Mouse (Mus musculus) stomach, embryonic 14.5 days (tissue): ENCODE results near the gene Zbtb3. TPM values are rescaled to one million over a fixed set of nuclear protein-coding genes. Genes with fewer than 3 reads are reported as not detected.
A peak's percentile ranks its signal among the peaks of the same experiment; 100 is the strongest.

Experiments
- ATAC-seq: fragments of 200-750 bp; cut with Nextera tagmentation; 2 replicates; pipeline ENCODE4 v1.8.0; 2017; ENCODE audit warnings: low read depth, moderate TSS enrichment; ENCODE audit not compliant: insufficient number of reproducible peaks, insufficient read depth, low FRiP score
- H3K27ac ChIP-seq: fragments of 300-500 bp; sonication (generic); 2 replicates; pipeline ENCODE4 v1.5.1; 2014; ENCODE audit warnings: mild to moderate bottlenecking, low read length, moderate library complexity, mixed read lengths
- H3K27me3 ChIP-seq: fragments of 300-500 bp; sonication (generic); 2 replicates; pipeline ENCODE4 v1.6.1; 2014; ENCODE audit warnings: low read length, control low read depth, mixed read lengths; ENCODE audit not compliant: control insufficient read depth, insufficient read depth
- H3K36me3 ChIP-seq: fragments of 300-500 bp; sonication (generic); 2 replicates; pipeline ENCODE4 v1.6.1; 2014; ENCODE audit warnings: mild to moderate bottlenecking, control low read depth, low read length, moderate library complexity, mixed read lengths; ENCODE audit not compliant: control insufficient read depth, insufficient read depth
- H3K4me1 ChIP-seq: fragments of 300-500 bp; sonication (generic); 2 replicates; pipeline ENCODE4 v1.6.1; 2014; ENCODE audit warnings: low read length, control low read depth, mixed read lengths; ENCODE audit not compliant: control insufficient read depth, insufficient read depth
- H3K4me2 ChIP-seq: fragments of 300-500 bp; sonication (generic); replicated peaks from 2 replicates; pipeline ENCODE4 v1.6.1; 2014; ENCODE audit warnings: low read depth, low read length, control low read depth
- H3K4me3 ChIP-seq: fragments of 300-500 bp; sonication (generic); 2 replicates; pipeline ENCODE4 v1.5.1; 2014; ENCODE audit warnings: low read depth, low read length, control low read depth
- H3K9ac ChIP-seq: fragments of 300-500 bp; sonication (generic); replicated peaks from 2 replicates; pipeline ENCODE4 v1.6.1; 2014; ENCODE audit warnings: low read depth, mild to moderate bottlenecking, control low read depth, low read length, moderate library complexity, mixed read lengths
- H3K9me3 ChIP-seq: fragments of 300-500 bp; sonication (generic); 2 replicates; pipeline ENCODE4 v1.6.1; 2016; ENCODE audit warnings: low read depth, low read length, control low read depth; ENCODE audit not compliant: control insufficient read depth
- WGBS: fragments of 180-500 bp; shearing (Covaris S2); extraction: QIAGEN DNeasy Blood & Tissue Kit; methylation state at CpG from one replicate; pipeline ENCODE4 v1.1.7; 2014; 5-methylcytosine and 5-hydroxymethylcytosine counted together
- polyA plus RNA-seq: library from polyadenylated mRNA; unstranded; fragments of >200 nt; fragmentation: Nextera tagmentation; extraction: Ambion mirVana; gene quantifications from 2 replicates; pipeline ENCODE4 v1.2.1, GENCODE M21; 2014

Gene Zbtb3
- polyA plus RNA-seq, 1 experiment from 2014 or later = 5.2 TPM

DNA sequence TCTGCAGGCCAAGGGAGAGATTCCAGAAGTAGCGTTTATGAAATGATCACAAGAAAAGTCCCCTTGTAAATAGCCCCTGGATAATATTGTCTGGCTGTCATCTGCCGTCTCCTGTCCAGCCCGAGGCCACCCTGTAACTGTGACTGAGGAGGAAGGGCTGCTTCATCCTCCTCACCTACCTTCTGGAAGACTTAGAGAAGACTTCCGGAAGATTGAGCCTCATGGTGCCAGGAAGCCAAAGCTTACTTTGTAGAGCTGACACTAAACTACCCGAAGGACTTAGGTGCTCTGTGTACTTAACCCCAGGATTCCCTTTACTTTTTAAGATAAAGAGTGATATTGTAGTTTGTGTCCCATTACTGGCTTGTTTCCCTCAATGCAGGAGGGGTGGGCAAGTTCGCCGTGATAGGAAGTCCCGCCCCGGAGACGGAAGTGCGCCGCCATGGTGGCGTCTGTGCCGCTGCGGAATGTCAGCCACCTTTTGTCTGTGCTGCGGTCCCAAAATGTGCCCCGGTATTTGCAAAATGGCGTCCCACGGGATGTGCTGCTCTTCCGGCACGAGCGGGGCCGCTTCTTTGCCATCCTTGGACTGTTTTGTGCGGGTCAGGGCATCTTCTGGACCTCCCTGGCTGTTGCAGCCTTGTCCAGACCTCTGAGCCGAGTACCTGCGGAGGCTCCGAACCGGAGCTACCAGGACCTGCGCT, 31.6 kb upstream of the Zbtb3 start, which contains the start of gene Tmem223:
TSS of gene Tmem223 (plus strand) at position 430 of the 704 bp plus-strand sequence.
- ATAC-seq = peak; percentile 48
- Histone ChIP-seq H3K27me3 (no peaks in the 10 kb centered on the region), H3K9me3 (no peaks in the 10 kb centered on the region), H3K36me3 (peaks cover 51% of the 10 kb centered on the region), H3K4me1 (peaks cover 17% of the 10 kb centered on the region), H3K4me3 (peak within 1 kb of the TSS; percentile 76), H3K9ac (peak within 1 kb of the TSS; percentile 89), H3K27ac (peak within 1 kb of the TSS; percentile 91), H3K4me2 (peak within 1 kb of the TSS; percentile 77)
- WGBS = 25% methylated on average over 29 of the region's 29 CpGs

DNA sequence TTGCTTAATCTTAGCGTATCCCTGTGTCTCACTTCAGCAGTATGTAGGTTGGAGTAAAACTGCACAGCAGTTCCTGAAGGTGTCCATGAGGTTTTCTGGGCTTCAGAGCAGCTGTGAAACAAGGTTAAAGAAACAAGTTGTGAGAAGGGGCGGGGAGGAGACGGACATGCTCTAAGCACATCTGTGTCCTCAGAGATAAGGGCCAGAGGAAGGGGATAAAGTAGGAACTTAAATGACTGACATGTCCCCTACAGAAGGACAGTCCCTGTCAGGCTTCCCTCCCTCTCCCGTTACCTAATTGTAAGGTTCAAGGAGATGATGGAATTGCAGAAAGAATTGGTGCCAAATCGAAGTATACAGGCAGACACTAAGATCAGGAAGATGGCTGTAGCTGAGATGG, 29.4 kb upstream of the Zbtb3 start:
- H3K4me3 ChIP-seq = peak overlapping the region; percentile 75
- H3K9ac ChIP-seq = no peak overlapping the region
- peaks cover 19% of the 10 kb centered on the region for H3K4me1 ChIP-seq
- H3K9me3 ChIP-seq = no peaks in the 10 kb centered on the region
- H3K4me2 ChIP-seq = peak overlapping the region; percentile 98
- peaks cover 33% of the 10 kb centered on the region for H3K36me3 ChIP-seq
- 74% methylated on average over 5 of the region's 5 CpGs for WGBS
- no peak overlapping the region; the same call in 1 of the 2 replicates for H3K27ac ChIP-seq
- H3K27me3 ChIP-seq = no peaks in the 10 kb centered on the region
- no peak for ATAC-seq

DNA sequence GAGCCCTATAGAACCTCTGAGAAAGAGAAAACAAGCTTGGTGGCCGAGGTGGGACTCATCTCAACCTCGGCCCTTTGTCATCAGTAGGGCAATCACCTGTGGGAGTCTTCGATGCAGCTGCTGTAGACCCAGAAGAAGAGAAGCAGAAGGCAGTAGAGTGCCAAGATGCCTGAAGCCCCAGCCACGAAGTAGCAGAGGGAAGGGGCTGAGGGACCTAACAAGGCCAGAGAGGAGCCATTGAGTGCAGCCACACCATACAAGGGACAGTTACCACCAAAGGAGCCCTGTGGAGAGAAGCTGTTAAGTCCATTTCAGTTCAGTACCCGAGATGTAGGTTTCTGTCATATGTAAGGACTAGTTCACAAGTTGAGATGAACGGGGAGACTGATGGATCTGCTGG, 28.9 kb upstream of the Zbtb3 start:
- ATAC-seq = no peak
- WGBS = 58% methylated on average over 6 of the region's 6 CpGs
- Histone ChIP-seq H3K4me3 (peak overlapping the region; percentile 75), H3K4me2 (peak overlapping the region; percentile 98), H3K27me3 (no peaks in the 10 kb centered on the region), H3K9me3 (no peaks in the 10 kb centered on the region), H3K4me1 (peaks cover 19% of the 10 kb centered on the region), H3K9ac (peak overlapping the region; percentile 94), H3K27ac (peak overlapping the region; percentile 98), H3K36me3 (peaks cover 33% of the 10 kb centered on the region)

DNA sequence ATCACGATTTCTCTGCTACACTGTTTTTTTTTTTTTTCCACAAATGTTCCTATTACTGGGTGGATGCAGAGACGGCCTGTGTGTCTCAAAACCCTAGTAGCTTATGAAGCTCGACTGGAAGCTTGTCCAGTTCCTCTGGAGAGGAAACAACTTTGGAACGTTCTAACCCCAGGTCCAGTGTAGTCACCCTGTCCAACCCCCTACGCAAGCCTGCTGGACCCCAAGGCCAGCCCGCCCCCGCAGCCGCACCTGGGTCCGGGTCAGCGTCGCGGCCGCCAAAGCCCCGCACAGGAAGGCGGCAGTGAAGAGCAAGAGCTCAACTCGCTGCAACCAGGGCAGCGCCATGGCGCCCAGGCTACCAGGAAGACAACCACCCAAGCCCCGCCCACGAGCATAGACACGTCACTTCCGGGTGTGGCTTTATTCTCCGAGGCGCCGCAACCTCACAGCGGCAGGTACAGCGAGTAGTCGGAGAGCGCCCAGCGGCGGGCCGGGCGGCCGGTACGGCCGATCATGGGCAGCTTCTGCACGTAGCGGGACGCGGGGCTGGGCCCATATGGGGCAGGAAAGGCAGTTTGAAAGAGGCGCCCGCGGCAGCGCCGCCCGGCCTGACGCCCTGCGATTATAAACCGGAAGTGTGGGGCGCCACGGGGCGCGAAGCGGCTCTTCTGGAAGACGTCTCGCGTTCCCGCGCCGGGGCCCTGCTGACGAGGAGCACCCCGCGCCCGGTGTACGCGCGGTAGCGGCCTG, 28.1 kb upstream of the Zbtb3 start, which contains the start of gene Tmem179b:
TSS of gene Tmem179b (minus strand) at position 382 of the 750 bp plus-strand sequence.
- Histone ChIP-seq H3K36me3 (peaks cover 29% of the 10 kb centered on the region), H3K9me3 (no peaks in the 10 kb centered on the region), H3K4me1 (peaks cover 19% of the 10 kb centered on the region), H3K4me2 (peak within 1 kb of the TSS; percentile 98), H3K27ac (peak within 1 kb of the TSS; percentile 98), H3K9ac (peak within 1 kb of the TSS; percentile 94), H3K27me3 (no peaks in the 10 kb centered on the region), H3K4me3 (peak within 1 kb of the TSS; percentile 75)
- under 1% methylated on average over 66 of the region's 68 CpGs for WGBS
- peak; percentile 92 for ATAC-seq

DNA sequence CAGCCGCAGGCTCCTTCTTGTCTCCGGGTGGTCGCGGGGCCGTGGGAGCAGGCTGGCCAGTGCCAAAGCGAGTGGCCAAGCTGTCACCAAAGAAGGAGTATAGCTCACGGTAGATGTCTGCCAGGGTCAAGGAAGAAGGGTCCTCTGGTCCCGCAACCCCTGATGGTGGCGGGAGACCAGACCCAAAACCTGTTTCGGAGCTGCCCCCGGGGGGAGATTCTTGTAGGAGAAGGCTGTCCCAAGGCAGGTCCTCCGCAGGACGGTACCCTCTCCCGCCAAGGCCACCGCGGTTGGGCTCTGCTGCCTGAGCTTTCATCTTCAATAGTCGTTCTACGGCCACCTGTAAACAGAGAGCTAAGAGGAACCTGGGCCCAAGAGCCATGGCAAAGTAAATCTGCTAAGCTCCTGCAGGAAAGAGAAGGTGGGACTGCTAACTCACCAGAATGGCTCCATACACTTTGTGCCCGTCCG, 27.4 kb upstream of the Zbtb3 start:
- Histone ChIP-seq H3K27ac (peak overlapping the region; percentile 98), H3K9me3 (no peaks in the 10 kb centered on the region), H3K4me1 (peaks cover 19% of the 10 kb centered on the region), H3K27me3 (no peaks in the 10 kb centered on the region), H3K9ac (peak overlapping the region; percentile 94), H3K36me3 (peaks cover 22% of the 10 kb centered on the region), H3K4me3 (peak overlapping the region; percentile 75), H3K4me2 (peak overlapping the region; percentile 98)
- peak; percentile 7; the same call in 1 of the 2 replicates for ATAC-seq
- WGBS = 4% methylated on average over 20 of the region's 20 CpGs

DNA sequence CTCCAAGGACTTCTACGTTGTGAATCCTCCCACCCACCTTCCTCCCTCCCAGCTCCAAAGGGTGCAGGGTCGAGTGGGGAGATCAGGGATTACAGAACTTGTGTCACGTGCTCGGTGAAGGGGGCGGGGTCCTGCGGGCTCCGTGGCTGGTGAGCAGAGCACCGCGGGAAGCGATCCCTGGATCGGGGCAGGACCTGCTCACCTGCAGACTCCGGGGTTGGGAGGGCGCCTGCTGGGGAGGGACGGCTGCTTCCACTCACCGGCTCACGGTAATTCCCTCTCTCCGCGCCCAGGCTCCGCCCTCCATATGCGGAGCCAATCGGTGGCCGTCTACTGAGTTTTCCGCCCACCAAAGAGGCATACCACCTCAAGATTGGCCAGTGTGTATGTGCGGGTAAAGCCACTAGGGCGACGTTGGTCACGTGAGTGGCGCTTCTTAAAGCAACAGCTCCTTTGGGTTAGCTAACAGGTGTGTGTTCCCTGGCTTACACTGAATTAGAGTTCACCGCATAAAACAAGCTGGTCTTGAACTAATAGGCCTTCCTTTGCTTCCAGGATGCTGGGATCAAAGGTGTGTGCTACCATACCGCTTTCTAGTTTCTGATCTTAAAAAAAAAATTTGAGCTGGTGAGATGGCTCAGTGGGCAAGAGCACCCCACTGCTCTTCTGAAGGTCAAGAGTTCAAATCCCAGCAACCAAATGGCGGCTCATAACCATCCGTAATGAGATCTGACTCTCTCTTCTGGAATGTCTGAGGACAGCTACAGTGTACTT, 16.2 kb upstream of the Zbtb3 start, which contains the start of gene Taf6l:
TSS of gene Taf6l (minus strand) at position 410 of the 774 bp plus-strand sequence.
- H3K36me3 ChIP-seq = peaks cover 12% of the 10 kb centered on the region; the same call in 1 of the 2 replicates
- ATAC-seq = peak; percentile 100
- H3K27ac ChIP-seq = peak within 1 kb of the TSS; percentile 75; the same call in 1 of the 2 replicates
- H3K4me3 ChIP-seq = peak within 1 kb of the TSS; percentile 65
- H3K9me3 ChIP-seq = no peaks in the 10 kb centered on the region
- under 1% methylated on average over 32 of the region's 32 CpGs for WGBS
- no peaks in the 10 kb centered on the region for H3K27me3 ChIP-seq
- H3K4me2 ChIP-seq = peak within 1 kb of the TSS; percentile 69
- 0 out of 2 replicates have a peak, but pooled peaks cover 5% of the 10 kb centered on the region for H3K4me1 ChIP-seq
- H3K9ac ChIP-seq = peak within 1 kb of the TSS; percentile 57

DNA sequence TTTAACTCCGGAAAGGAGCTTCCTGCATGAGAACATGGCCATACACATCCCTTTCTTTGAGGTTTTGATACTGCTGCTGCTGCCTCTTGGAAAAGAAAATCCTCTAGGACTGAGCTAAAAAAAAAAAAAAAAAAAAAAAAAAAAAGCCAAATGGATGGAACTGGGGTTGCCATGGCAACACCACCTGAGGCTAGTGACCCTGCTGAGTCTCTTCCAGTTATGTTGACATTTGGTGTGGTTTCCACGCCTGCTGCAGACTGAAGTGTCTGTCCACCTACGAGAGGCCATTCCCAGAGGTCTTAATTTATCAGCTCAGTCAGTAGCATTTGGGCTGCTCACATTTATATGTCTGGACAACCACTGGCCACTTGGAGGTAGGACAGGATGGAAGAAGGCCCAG, 13.8 kb upstream of the Zbtb3 start:
- Histone ChIP-seq H3K4me2 (no peak overlapping the region), H3K36me3 (peaks cover 16% of the 10 kb centered on the region), H3K4me1 (0 out of 2 replicates have a peak, but pooled peaks cover 5% of the 10 kb centered on the region), H3K27me3 (no peaks in the 10 kb centered on the region), H3K27ac (no peak overlapping the region), H3K9ac (no peak overlapping the region), H3K4me3 (no peak overlapping the region), H3K9me3 (no peaks in the 10 kb centered on the region)
- ATAC-seq = no peak
- WGBS = 23% methylated on average over 3 of the region's 3 CpGs

DNA sequence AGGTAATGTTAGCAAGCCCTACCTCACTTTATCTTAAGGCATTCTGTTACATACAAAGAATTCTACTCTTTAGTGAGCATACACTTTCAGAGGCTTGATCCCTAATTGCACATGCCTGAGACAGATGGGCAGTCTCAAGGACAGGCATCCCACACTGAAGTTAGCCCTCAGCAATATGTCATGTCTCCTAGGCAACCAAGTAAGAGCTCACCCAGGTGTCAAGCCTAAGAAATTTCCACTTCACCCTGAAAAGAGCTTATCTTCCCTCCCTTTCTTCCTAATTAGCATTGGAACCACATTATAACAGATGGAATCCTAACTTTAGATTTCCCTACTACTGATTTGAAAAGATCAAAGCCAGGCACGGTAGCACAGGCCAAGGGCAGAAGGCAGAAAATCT, 13.2 kb upstream of the Zbtb3 start:
- Histone ChIP-seq H3K4me2 (no peak overlapping the region), H3K9me3 (no peaks in the 10 kb centered on the region), H3K27me3 (no peaks in the 10 kb centered on the region), H3K36me3 (peaks cover 20% of the 10 kb centered on the region), H3K27ac (no peak overlapping the region), H3K4me3 (no peak overlapping the region), H3K9ac (no peak overlapping the region), H3K4me1 (0 out of 2 replicates have a peak, but pooled peaks cover 5% of the 10 kb centered on the region)
- ATAC-seq = no peak
- WGBS = 20% methylated on average over 1 of the region's 1 CpGs
